Mouse (Mus musculus) intestine, embryonic 15.5 days (tissue): Measurements from ENCODE around the gene Nxn. TPM values are rescaled to one million over a fixed set of nuclear protein-coding genes. Genes with fewer than 3 reads are reported as not detected.

ENCODE experiments used
- ATAC-seq: fragments of 200-750 bp; cut with Nextera tagmentation; 2 replicates; pipeline ENCODE4 v1.8.0; 2017; ENCODE audit warnings: moderate TSS enrichment, moderate library complexity
- H3K27ac ChIP-seq: fragments of 300-500 bp; sonication (generic); 2 replicates; pipeline ENCODE4 v1.5.1; 2015; ENCODE audit warnings: mild to moderate bottlenecking, inconsistent platforms
- H3K27me3 ChIP-seq: fragments of 300-500 bp; sonication (generic); replicated peaks from 2 replicates; pipeline ENCODE4 v1.6.1; 2015; ENCODE audit warnings: inconsistent platforms
- H3K36me3 ChIP-seq: fragments of 300-500 bp; sonication (generic); 2 replicates; pipeline ENCODE4 v1.6.1; 2015; ENCODE audit warnings: inconsistent platforms
- H3K4me1 ChIP-seq: fragments of 300-500 bp; sonication (generic); replicated peaks from 2 replicates; pipeline ENCODE4 v1.6.1; 2015; ENCODE audit warnings: inconsistent platforms
- H3K4me2 ChIP-seq: fragments of 300-500 bp; sonication (generic); replicated peaks from 2 replicates; pipeline ENCODE4 v1.6.1; 2015; ENCODE audit warnings: mild to moderate bottlenecking, inconsistent platforms
- H3K4me3 ChIP-seq: fragments of 300-500 bp; sonication (generic); replicated peaks from 2 replicates; pipeline ENCODE4 v1.5.1; 2015; ENCODE audit warnings: inconsistent platforms
- H3K9ac ChIP-seq: fragments of 300-500 bp; sonication (generic); 2 replicates; pipeline ENCODE4 v1.6.1; 2015; ENCODE audit warnings: inconsistent platforms
- H3K9me3 ChIP-seq: fragments of 300-500 bp; sonication (generic); 2 replicates; pipeline ENCODE4 v1.6.1; 2016; ENCODE audit warnings: inconsistent platforms
- WGBS: fragments of 180-500 bp; shearing (Covaris S2); methylation state at CpG from one replicate; pipeline ENCODE4 v1.1.7; 2015; 5-methylcytosine and 5-hydroxymethylcytosine counted together
- polyA plus RNA-seq: library from polyadenylated mRNA; unstranded; fragments of >200 nt; fragmentation: Nextera tagmentation; extraction: Ambion mirVana; gene quantifications from 2 replicates; pipeline ENCODE4 v1.2.1, GENCODE M21; 2015

Nxn gene
- polyA plus RNA-seq, 1 experiment from 2014 or later = 31.1 TPM

GRCm38 (mm10) chr11:76287301-76287700 lies 111.6 kb downstream of the Nxn start:
- H3K4me3 ChIP-seq = no peak overlapping the region
- H3K27me3 ChIP-seq = no peaks in the 10 kb centered on the region
- H3K9me3 ChIP-seq = no peaks in the 10 kb centered on the region
- no peaks in the 10 kb centered on the region for H3K36me3 ChIP-seq
- H3K4me2 ChIP-seq = no peak overlapping the region
- H3K9ac ChIP-seq = no peak overlapping the region
- peaks cover 35% of the 10 kb centered on the region for H3K4me1 ChIP-seq
- ATAC-seq = no peak
- H3K27ac ChIP-seq = no peak overlapping the region
- WGBS = 56% methylated on average over 10 of the region's 10 CpGs

GRCm38 (mm10) chr11:76286534-76287126 lies 112.3 kb downstream of the Nxn start:
- Histone ChIP-seq H3K27me3 (no peaks in the 10 kb centered on the region), H3K36me3 (no peaks in the 10 kb centered on the region), H3K27ac (no peak overlapping the region), H3K4me3 (no peak overlapping the region), H3K4me2 (no peak overlapping the region), H3K9ac (no peak overlapping the region), H3K4me1 (peaks cover 33% of the 10 kb centered on the region), H3K9me3 (no peaks in the 10 kb centered on the region)
- WGBS = 59% methylated on average over 10 of the region's 10 CpGs
- no peak for ATAC-seq

DNA sequence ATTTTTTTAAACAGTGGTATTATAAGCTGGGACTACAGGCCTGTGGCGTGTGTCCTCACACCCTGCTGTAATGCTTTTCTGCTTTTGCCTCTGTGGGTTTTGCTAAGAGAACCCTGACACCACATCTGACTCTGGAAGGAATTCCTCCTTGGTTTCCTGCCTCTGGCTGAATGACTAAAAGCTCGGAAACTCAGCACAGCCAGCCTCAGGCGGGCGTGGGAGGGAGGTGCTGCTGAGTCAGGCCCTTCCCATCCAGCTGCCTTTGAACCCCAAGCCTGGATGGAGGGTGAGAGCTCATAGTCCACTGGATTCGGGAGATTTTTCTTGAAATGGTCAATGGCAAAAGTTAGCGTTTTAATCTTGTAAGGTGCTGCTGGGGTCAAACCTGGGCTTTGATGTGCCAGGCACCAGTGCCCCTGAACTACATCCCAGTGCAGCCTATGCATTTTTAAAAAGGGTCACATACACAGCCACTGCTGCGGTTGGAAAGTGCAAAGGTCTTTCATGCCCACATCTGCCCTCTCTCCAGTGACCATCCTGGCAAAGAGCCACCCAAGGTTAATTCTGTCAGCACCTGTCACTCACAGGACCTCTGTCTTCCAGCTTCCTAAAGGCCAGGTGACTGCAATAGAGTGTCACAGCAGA lies 113.4 kb downstream of the Nxn start:
- Histone ChIP-seq H3K9me3 (no peaks in the 10 kb centered on the region), H3K4me2 (no peak overlapping the region), H3K4me1 (peaks cover 31% of the 10 kb centered on the region), H3K9ac (no peak overlapping the region), H3K36me3 (no peaks in the 10 kb centered on the region), H3K4me3 (no peak overlapping the region), H3K27me3 (no peaks in the 10 kb centered on the region), H3K27ac (no peak overlapping the region)
- ATAC-seq = peak; percentile 54; the same call in 1 of the 2 replicates
- WGBS = 47% methylated on average over 7 of the region's 7 CpGs

- no peak overlapping the region for H3K9ac ChIP-seq
- no peaks in the 10 kb centered on the region for H3K27me3 ChIP-seq
- no peaks in the 10 kb centered on the region for H3K9me3 ChIP-seq
- peaks cover 18% of the 10 kb centered on the region for H3K4me1 ChIP-seq
- H3K36me3 ChIP-seq = no peaks in the 10 kb centered on the region
- no peak overlapping the region for H3K27ac ChIP-seq
- ATAC-seq = no peak
- WGBS = 91% methylated on average over 6 of the region's 6 CpGs
- H3K4me3 ChIP-seq = no peak overlapping the region
- H3K4me2 ChIP-seq = no peak overlapping the region
These were observed 115.1 kb downstream of the Nxn start for GRCm38 (mm10) chr11:76283841-76284240.

DNA sequence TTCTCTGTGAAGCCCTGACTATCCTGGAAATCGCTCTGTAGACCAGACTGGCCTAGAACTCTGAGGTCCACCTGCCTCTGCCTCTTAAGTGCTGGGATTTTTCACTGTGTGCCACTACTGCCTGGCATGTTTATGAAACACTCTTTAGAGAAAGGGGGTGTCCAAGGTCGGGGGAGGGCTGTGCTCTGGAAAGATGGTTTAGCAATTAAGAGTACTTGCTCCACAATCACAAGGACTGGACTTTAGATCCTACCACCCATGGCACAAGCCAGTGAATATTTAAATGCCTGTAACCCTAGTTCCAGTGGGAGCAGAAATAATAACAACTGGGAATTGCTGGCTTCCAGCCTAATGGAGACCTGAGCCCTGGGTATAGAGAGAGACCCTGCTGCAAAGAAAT lies 119.0 kb downstream of the Nxn start:
- no peaks in the 10 kb centered on the region for H3K36me3 ChIP-seq
- 36% methylated on average over 2 of the region's 2 CpGs for WGBS
- no peak overlapping the region for H3K27ac ChIP-seq
- H3K9me3 ChIP-seq = no peaks in the 10 kb centered on the region
- H3K4me1 ChIP-seq = no peaks in the 10 kb centered on the region
- H3K4me2 ChIP-seq = no peak overlapping the region
- H3K27me3 ChIP-seq = no peaks in the 10 kb centered on the region
- ATAC-seq = no peak
- no peak overlapping the region for H3K4me3 ChIP-seq
- no peak overlapping the region for H3K9ac ChIP-seq

DNA sequence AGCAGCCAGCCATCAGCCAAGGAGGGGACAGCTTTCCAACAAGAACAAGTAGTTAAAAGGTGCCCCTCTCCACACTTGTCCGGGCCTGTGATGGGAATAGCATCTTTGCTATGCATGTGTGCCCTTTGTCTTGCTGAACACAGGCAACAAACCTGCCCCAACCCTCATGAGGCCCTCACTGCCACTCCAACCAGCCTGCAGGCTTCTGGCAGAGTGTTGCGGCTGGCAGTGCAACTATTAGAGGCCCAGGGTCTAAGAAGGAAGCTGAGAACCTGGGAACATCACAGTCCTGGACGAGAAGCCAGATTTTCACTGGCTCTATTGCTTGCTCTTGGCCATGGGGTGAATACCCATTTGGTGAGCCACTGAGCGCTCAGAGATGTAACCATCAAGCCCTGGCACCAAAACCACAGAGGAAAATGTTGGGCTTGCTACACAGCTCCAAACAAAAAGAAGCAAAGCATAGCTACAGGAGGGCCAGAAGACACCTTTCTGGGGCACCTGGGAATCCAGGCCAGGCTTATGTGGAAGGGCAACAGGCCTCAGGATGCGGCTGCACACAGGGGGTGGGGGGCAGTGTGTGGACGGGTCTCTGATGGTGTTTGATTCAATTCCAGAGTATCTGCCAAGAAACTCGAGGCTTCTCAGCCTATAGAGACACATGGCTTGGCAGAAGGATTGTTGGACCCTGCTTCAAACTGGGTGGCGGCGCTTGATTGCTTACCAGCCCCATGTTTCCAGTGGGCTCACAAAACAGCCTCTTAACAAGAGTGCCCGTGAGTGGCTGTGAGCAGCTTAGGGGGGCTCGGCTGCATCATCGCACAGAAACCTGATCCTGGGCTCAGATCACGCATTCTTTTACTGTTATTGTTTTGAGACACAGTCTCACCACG lies 119.7 kb downstream of the Nxn start:
- Histone ChIP-seq H3K4me2 (no peak overlapping the region), H3K27me3 (no peaks in the 10 kb centered on the region), H3K27ac (no peak overlapping the region), H3K4me3 (no peak overlapping the region), H3K4me1 (no peaks in the 10 kb centered on the region), H3K36me3 (no peaks in the 10 kb centered on the region), H3K9ac (no peak overlapping the region), H3K9me3 (no peaks in the 10 kb centered on the region)
- no peak for ATAC-seq
- 65% methylated on average over 14 of the region's 14 CpGs for WGBS

DNA sequence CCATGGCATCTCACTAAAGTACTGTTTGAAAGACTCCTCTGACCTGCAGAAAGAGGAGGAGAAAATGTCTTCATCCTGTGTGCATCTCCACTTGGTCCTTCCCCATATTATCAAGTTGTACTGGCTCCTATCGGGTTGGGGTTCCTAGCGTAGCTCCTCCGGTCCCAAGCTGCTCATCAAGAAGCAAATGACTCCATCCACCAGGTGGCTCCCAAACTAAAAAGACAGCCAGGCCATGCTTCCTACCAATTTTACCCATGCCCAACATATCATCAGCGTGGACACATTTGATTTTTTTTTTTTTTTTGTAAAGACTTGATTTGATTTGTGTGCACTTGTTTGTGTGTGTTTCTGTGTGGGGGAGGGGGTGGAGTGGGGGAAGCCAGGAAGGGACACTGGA lies 126.5 kb downstream of the Nxn start:
- Histone ChIP-seq H3K9me3 (no peaks in the 10 kb centered on the region), H3K27me3 (no peaks in the 10 kb centered on the region), H3K4me3 (no peak overlapping the region), H3K9ac (no peak overlapping the region), H3K4me1 (0 out of 2 replicates have a peak, but pooled peaks cover 4% of the 10 kb centered on the region), H3K4me2 (no peak overlapping the region), H3K27ac (no peak overlapping the region), H3K36me3 (no peaks in the 10 kb centered on the region)
- no peak for ATAC-seq
- 83% methylated on average over 4 of the region's 4 CpGs for WGBS

- no peak overlapping the region for H3K27ac ChIP-seq
These were observed 130.3 kb downstream of the Nxn start for GRCm38 (mm10) chr11:76268521-76269065.

DNA sequence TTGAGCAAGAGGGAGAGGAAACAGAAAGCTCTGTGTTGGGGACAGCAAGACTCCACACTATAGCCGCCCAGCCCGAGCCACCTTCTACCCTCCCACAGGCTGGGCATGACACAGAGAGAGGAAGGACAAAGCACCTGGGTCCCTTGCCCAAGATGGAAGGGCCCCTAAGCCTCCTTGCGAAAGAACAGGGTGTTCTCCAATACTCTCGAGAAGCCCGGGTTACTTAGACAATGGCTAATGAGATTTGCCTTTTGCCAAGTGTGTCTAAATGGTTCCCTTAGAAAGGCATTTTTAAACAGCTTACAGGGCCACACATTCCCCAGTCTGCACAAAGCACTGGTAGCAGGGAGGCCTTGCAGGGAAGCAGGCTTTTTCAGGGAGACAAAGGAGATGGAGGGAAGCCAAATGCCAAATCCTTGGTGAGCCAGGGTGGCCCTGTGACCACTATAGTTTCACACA lies 130.9 kb downstream of the Nxn start:
- H3K9ac ChIP-seq = no peak overlapping the region
- ATAC-seq = no peak
- 72% methylated on average over 5 of the region's 5 CpGs for WGBS
- H3K27ac ChIP-seq = 0 out of 2 replicates have a peak overlapping the region, but pooled peaks have one; percentile 4
- H3K36me3 ChIP-seq = no peaks in the 10 kb centered on the region
- H3K9me3 ChIP-seq = no peaks in the 10 kb centered on the region
- no peak overlapping the region for H3K4me2 ChIP-seq
- H3K4me1 ChIP-seq = 0 out of 2 replicates have a peak, but pooled peaks cover 4% of the 10 kb centered on the region
- H3K4me3 ChIP-seq = no peak overlapping the region
- no peaks in the 10 kb centered on the region for H3K27me3 ChIP-seq

More at GRCm38 (mm10) chr11:76268521-76269065, 130.3 kb downstream of the Nxn start:
- H3K4me2 ChIP-seq = no peak overlapping the region
- WGBS = 75% methylated on average over 6 of the region's 6 CpGs
- no peaks in the 10 kb centered on the region for H3K27me3 ChIP-seq
- H3K9me3 ChIP-seq = no peaks in the 10 kb centered on the region
- H3K4me3 ChIP-seq = no peak overlapping the region
- no peaks in the 10 kb centered on the region for H3K36me3 ChIP-seq
- 0 out of 2 replicates have a peak, but pooled peaks cover 4% of the 10 kb centered on the region for H3K4me1 ChIP-seq
- ATAC-seq = no peak
- H3K9ac ChIP-seq = no peak overlapping the region

GRCm38 (mm10) chr11:76267550-76267949 lies 131.4 kb downstream of the Nxn start:
- no peaks in the 10 kb centered on the region for H3K9me3 ChIP-seq
- no peak for ATAC-seq
- no peak overlapping the region for H3K4me2 ChIP-seq
- no peaks in the 10 kb centered on the region for H3K36me3 ChIP-seq
- no peak overlapping the region for H3K4me3 ChIP-seq
- H3K9ac ChIP-seq = no peak overlapping the region
- WGBS = 60% methylated on average over 7 of the region's 7 CpGs
- H3K27me3 ChIP-seq = no peaks in the 10 kb centered on the region
- 0 out of 2 replicates have a peak overlapping the region, but pooled peaks have one; percentile 4 for H3K27ac ChIP-seq
- H3K4me1 ChIP-seq = 0 out of 2 replicates have a peak, but pooled peaks cover 4% of the 10 kb centered on the region

GRCm38 (mm10) chr11:76262611-76263351 lies 136.2 kb downstream of the Nxn start:
- H3K9ac ChIP-seq = no peak overlapping the region
- H3K4me1 ChIP-seq = 0 out of 2 replicates have a peak, but pooled peaks cover 2% of the 10 kb centered on the region
- H3K36me3 ChIP-seq = 0 out of 2 replicates have a peak, but pooled peaks cover 4% of the 10 kb centered on the region
- 0 out of 2 replicates have a peak, but pooled peaks have one; percentile 17 for ATAC-seq
- H3K27ac ChIP-seq = no peak overlapping the region
- WGBS = 32% methylated on average over 19 of the region's 19 CpGs
- H3K27me3 ChIP-seq = no peaks in the 10 kb centered on the region
- H3K9me3 ChIP-seq = no peaks in the 10 kb centered on the region
- no peak overlapping the region for H3K4me3 ChIP-seq
- no peak overlapping the region for H3K4me2 ChIP-seq
